Mouse (Mus musculus) NIH3T3 (cell line): ENCODE measurements at regions not wholly inside any gene's neighbourhood (a gene's known extent, or its start where the extent isn't known, plus 50 kb on each side); places are given as distances from the start of the nearest gene placed in this dataset.

ENCODE experiments used
- DNase-seq: peaks from one replicate; pipeline ENCODE4 v3.0.0-alpha.2; 2012; ENCODE audit warnings: low read depth

- no peak for DNase-seq
These were observed 309.1 kb upstream of the Brinp3 start for GRCm38 (mm10) chr1:146185444-146185843.

- DNase-seq = peak; percentile 34
These were observed 282.9 kb upstream of the Brinp3 start for GRCm38 (mm10) chr1:146211646-146212045.

- DNase-seq = no peak
These were observed 262.8 kb upstream of the Brinp3 start for GRCm38 (mm10) chr1:146231487-146232466.

- DNase-seq = no peak
These were observed 234.2 kb upstream of the Brinp3 start for GRCm38 (mm10) chr1:146260400-146260799.

GRCm38 (mm10) chr1:146299031-146299430, 195.5 kb upstream of the Brinp3 start:
- no peak for DNase-seq

- DNase-seq = no peak
These were observed 182.0 kb upstream of the Brinp3 start for GRCm38 (mm10) chr1:146312547-146312946.

GRCm38 (mm10) chr1:146316172-146317158, 178.1 kb upstream of the Brinp3 start:
- peak; percentile 76 for DNase-seq

GRCm38 (mm10) chr1:146322026-146322425, 172.5 kb upstream of the Brinp3 start:
- no peak for DNase-seq

- DNase-seq = no peak
These were observed 171.7 kb upstream of the Brinp3 start for GRCm38 (mm10) chr1:146322862-146323261.

GRCm38 (mm10) chr1:146337049-146337448, 157.5 kb upstream of the Brinp3 start:
- no peak for DNase-seq

- no peak for DNase-seq
These were observed 137.6 kb upstream of the Brinp3 start for GRCm38 (mm10) chr1:146356964-146357363.

GRCm38 (mm10) chr1:146358301-146358700, 136.3 kb upstream of the Brinp3 start:
- no peak for DNase-seq

GRCm38 (mm10) chr1:146359632-146360031, 134.9 kb upstream of the Brinp3 start:
- DNase-seq = no peak

GRCm38 (mm10) chr1:146360124-146360523, 134.4 kb upstream of the Brinp3 start:
- no peak for DNase-seq

GRCm38 (mm10) chr1:146363777-146364176, 130.8 kb upstream of the Brinp3 start:
- DNase-seq = no peak
